Mouse (Mus musculus): Measurements from ENCODE around the gene Vat1l. TPM values are rescaled to one million over a fixed set of nuclear protein-coding genes. Genes with fewer than 3 reads are reported as not detected.

Gene Vat1l
- polyA plus RNA-seq, 1 experiment, result 33.0 TPM

DNA sequence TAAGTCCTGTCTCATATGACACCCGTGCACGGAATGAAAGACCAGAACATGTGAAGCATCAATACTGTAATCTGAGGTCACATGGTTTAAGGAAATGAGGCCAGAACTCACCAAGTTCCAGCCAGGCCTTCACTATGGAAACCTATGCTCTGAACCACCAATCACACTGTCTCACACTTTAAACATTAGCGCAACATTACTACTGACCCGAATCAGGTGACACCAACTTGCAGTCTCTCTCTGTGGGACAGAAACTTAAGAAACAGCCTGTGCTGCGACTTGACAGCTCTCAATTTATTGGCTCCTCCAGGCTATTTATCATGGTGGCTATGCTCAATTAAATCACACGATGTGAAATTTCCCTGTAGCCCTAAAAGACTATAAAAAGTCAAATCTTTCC, 169.0 kb downstream of the Vat1l start:
- H3K4me3 ChIP-seq (ENCODE audit: insufficient read depth, low read length), result no peak overlapping the region
- TF ChIP-seq CTCF (IDR thresholded peaks at IDR 0.05; ENCODE audit: extremely low read depth, insufficient read depth, low read length), result no peak
- no peak for TF ChIP-seq POLR2A (IDR thresholded peaks at IDR 0.05; ENCODE audit: extremely low read depth, insufficient read depth, low read length)
- no peaks in the 10 kb centered on the region for H3K4me1 ChIP-seq (ENCODE audit: control insufficient read depth, insufficient read depth, low read length)

DNA sequence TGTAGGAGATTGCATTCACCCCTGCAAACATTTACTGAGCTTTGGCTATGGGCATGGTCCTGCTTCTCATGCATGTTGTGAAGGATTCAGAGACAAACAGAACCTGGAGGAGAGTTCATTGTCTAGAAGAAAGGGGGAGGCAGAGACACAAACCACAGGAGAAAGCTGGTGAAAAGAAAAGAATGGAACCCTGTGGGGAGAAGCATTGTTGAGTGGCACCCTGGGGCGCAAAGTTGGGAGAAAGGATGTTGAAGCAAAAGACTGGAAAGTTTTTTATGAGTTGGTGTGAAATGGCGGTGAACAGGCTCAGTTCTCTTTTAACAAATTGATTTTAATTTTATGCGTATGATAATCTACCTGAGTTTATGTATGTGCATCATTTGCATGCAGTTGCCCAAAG, 178.8 kb downstream of the Vat1l start:
- no peak for TF ChIP-seq CTCF (IDR thresholded peaks at IDR 0.05; ENCODE audit: extremely low read depth, insufficient read depth, low read length)
- no peak for TF ChIP-seq POLR2A (IDR thresholded peaks at IDR 0.05; ENCODE audit: extremely low read depth, insufficient read depth, low read length)
- Histone ChIP-seq H3K4me3 (ENCODE audit: insufficient read depth, low read length) (no peak overlapping the region), H3K27ac (ENCODE audit: insufficient read depth, low read length) (no peak overlapping the region), H3K4me1 (ENCODE audit: control insufficient read depth, insufficient read depth, low read length) (no peaks in the 10 kb centered on the region)

More for the DNA sequence above, 169.0 kb downstream of the Vat1l start:
- no peak overlapping the region for H3K27ac ChIP-seq (ENCODE audit: insufficient read depth, low read length)

DNA sequence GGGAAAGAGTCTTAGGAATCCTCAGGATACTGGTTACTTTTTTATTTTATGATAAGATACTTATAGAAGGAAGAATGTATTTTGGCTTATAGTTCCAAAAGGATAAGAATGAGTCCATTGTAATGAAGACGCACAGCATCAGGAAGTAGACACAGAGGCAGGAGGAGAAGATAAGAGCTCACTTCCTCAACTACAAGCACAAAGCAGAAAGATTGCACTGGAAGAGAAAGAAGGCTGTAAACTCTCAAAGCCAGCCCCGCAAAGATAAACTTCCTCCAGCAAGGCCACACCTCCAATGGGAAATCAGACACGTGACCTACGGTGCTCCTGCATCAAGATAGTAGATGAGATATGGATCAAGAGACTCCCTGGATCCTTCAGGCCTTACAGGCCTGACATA, 182.1 kb downstream of the Vat1l start:
- no peaks in the 10 kb centered on the region for H3K4me1 ChIP-seq (ENCODE audit: control insufficient read depth, insufficient read depth, low read length)
- H3K27ac ChIP-seq (ENCODE audit: insufficient read depth, low read length), result no peak overlapping the region
- no peak overlapping the region for H3K4me3 ChIP-seq (ENCODE audit: insufficient read depth, low read length)
- TF ChIP-seq POLR2A (IDR thresholded peaks at IDR 0.05; ENCODE audit: extremely low read depth, insufficient read depth, low read length) (no peak), CTCF (IDR thresholded peaks at IDR 0.05; ENCODE audit: extremely low read depth, insufficient read depth, low read length) (no peak)

- H3K27ac ChIP-seq (ENCODE audit: insufficient read depth, low read length), result no peak overlapping the region
- H3K4me1 ChIP-seq (ENCODE audit: control insufficient read depth, insufficient read depth, low read length), result no peaks in the 10 kb centered on the region
- no peak overlapping the region for H3K4me3 ChIP-seq (ENCODE audit: insufficient read depth, low read length)
- TF ChIP-seq CTCF (IDR thresholded peaks at IDR 0.05; ENCODE audit: extremely low read depth, insufficient read depth, low read length), result peak; percentile 47
- no peak for TF ChIP-seq POLR2A (IDR thresholded peaks at IDR 0.05; ENCODE audit: extremely low read depth, insufficient read depth, low read length)
Observed at GRCm38 (mm10) chr8:114390465-114391254, 185.2 kb downstream of the Vat1l start.

DNA sequence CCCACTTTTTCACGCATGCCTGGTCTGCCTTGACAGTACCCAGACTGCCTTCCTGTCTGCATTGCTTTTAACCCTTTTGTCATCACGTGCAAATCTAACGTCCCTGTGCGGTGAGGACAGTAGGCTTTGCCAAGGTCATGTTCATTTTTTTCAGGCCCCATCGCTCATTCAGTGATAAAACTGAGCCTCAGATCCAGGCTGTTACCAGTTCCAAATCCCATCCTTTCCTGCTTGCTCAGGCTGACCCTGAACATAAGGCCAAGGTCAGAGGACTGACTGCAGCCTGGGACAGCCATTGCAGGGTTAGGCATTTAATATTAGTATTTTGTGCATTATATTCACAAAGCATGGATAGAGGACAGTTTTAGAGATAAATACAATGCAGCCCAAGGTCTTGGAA, 192.9 kb downstream of the Vat1l start:
- TF ChIP-seq POLR2A (IDR thresholded peaks at IDR 0.05; ENCODE audit: extremely low read depth, insufficient read depth, low read length) (no peak), CTCF (IDR thresholded peaks at IDR 0.05; ENCODE audit: extremely low read depth, insufficient read depth, low read length) (no peak)
- no peak overlapping the region for H3K4me3 ChIP-seq (ENCODE audit: insufficient read depth, low read length)
- no peaks in the 10 kb centered on the region for H3K4me1 ChIP-seq (ENCODE audit: control insufficient read depth, insufficient read depth, low read length)

DNA sequence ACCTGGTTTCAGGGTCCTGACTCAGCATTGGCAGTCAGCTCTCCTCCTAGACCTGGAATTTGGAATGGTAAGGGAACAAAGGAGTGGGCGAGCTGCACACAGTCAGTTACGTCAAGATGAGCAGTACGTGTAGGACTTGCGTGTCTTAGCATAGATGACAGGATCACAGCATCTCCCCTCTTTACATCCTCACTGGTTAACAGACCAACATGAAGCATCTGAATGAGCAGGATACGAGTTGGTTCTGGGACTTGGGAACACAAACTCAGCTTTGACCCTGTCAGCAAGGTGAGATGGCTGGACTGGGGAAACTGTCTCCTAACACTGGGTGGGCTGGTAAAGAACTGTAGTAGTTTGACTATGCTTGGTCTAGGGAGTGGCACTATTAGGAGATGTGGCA, 193.9 kb downstream of the Vat1l start:
- Histone ChIP-seq H3K4me3 (ENCODE audit: insufficient read depth, low read length) (no peak overlapping the region), H3K4me1 (ENCODE audit: control insufficient read depth, insufficient read depth, low read length) (no peaks in the 10 kb centered on the region), H3K27ac (ENCODE audit: insufficient read depth, low read length) (no peak overlapping the region)
- no peak for TF ChIP-seq CTCF (IDR thresholded peaks at IDR 0.05; ENCODE audit: extremely low read depth, insufficient read depth, low read length)
- TF ChIP-seq POLR2A (IDR thresholded peaks at IDR 0.05; ENCODE audit: extremely low read depth, insufficient read depth, low read length), result no peak

More for the DNA sequence above, 192.9 kb downstream of the Vat1l start:
- H3K27ac ChIP-seq (ENCODE audit: insufficient read depth, low read length), result no peak overlapping the region

DNA sequence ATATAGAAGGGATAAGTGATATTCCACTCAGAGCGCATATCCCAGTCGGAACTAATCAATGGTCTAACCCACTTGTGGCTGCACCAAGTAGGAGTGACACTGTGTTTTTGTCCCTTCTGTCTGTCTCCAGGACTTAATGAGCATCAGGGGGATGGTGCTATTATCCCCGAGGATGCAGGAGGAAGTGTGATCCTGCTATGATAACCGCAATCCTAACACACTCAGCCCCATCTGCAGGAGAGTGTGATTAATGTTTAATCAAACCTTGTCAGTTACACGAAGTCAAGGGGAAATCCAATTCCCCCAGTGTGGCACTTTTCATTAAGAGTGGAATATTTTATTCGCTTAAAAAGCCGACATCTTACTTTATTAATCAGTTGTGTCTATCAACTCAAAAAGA, 196.3 kb downstream of the Vat1l start:
- Histone ChIP-seq H3K4me3 (ENCODE audit: insufficient read depth, low read length) (no peak overlapping the region), H3K4me1 (ENCODE audit: control insufficient read depth, insufficient read depth, low read length) (no peaks in the 10 kb centered on the region), H3K27ac (ENCODE audit: insufficient read depth, low read length) (no peak overlapping the region)
- TF ChIP-seq CTCF (IDR thresholded peaks at IDR 0.05; ENCODE audit: extremely low read depth, insufficient read depth, low read length) (no peak), POLR2A (IDR thresholded peaks at IDR 0.05; ENCODE audit: extremely low read depth, insufficient read depth, low read length) (no peak)

GRCm38 (mm10) chr8:114411421-114411820, 206.0 kb downstream of the Vat1l start:
- no peak overlapping the region for H3K4me3 ChIP-seq (ENCODE audit: insufficient read depth, low read length)

GRCm38 (mm10) chr8:114417786-114418185, 212.4 kb downstream of the Vat1l start, which contains the start of gene Clec3a:
TSS of gene Clec3a (plus strand) at chr8:114418086.
- H3K27ac ChIP-seq (ENCODE audit: insufficient read depth, low read length), result no peak within 1 kb of the TSS
- no peaks in the 10 kb centered on the region for H3K4me1 ChIP-seq (ENCODE audit: control insufficient read depth, insufficient read depth, low read length)
- H3K4me3 ChIP-seq (ENCODE audit: insufficient read depth, low read length), result no peak within 1 kb of the TSS
- TF ChIP-seq CTCF (IDR thresholded peaks at IDR 0.05; ENCODE audit: extremely low read depth, insufficient read depth, low read length), result no peak
- no peak for TF ChIP-seq POLR2A (IDR thresholded peaks at IDR 0.05; ENCODE audit: extremely low read depth, insufficient read depth, low read length)

More at GRCm38 (mm10) chr8:114411421-114411820, 206.0 kb downstream of the Vat1l start:
- Histone ChIP-seq H3K4me1 (ENCODE audit: control insufficient read depth, insufficient read depth, low read length) (no peaks in the 10 kb centered on the region), H3K27ac (ENCODE audit: insufficient read depth, low read length) (no peak overlapping the region)
- TF ChIP-seq POLR2A (IDR thresholded peaks at IDR 0.05; ENCODE audit: extremely low read depth, insufficient read depth, low read length) (no peak), CTCF (IDR thresholded peaks at IDR 0.05; ENCODE audit: extremely low read depth, insufficient read depth, low read length) (no peak)

- Histone ChIP-seq H3K4me3 (ENCODE audit: insufficient read depth, low read length) (no peak overlapping the region), H3K27ac (ENCODE audit: insufficient read depth, low read length) (no peak overlapping the region), H3K4me1 (ENCODE audit: control insufficient read depth, insufficient read depth, low read length) (no peaks in the 10 kb centered on the region)
- TF ChIP-seq POLR2A (IDR thresholded peaks at IDR 0.05; ENCODE audit: extremely low read depth, insufficient read depth, low read length) (no peak), CTCF (IDR thresholded peaks at IDR 0.05; ENCODE audit: extremely low read depth, insufficient read depth, low read length) (no peak)
Observed at GRCm38 (mm10) chr8:114418486-114418885, 213.1 kb downstream of the Vat1l start.
